Mouse (Mus musculus) spleen, adult 12 weeks (tissue): Measurements from ENCODE around the gene Gsdme.

ENCODE experiments used
- DNase-seq: peaks from one replicate; pipeline ENCODE4 v3.0.0; 2022; ENCODE audit warnings: low spot score

Gene Gsdme

GRCm38 (mm10) chr6:50244967-50245366 is 18.7 kb downstream of the Gsdme start:
- no peak for DNase-seq

- DNase-seq = no peak
Measured at GRCm38 (mm10) chr6:50244126-50244525, 19.5 kb downstream of the Gsdme start.

- no peak for DNase-seq
Measured at GRCm38 (mm10) chr6:50240437-50240836, 23.2 kb downstream of the Gsdme start.

- no peak for DNase-seq
Measured at GRCm38 (mm10) chr6:50239902-50240301, 23.8 kb downstream of the Gsdme start.

- DNase-seq = no peak
Measured at GRCm38 (mm10) chr6:50237963-50238362, 25.7 kb downstream of the Gsdme start.

- no peak for DNase-seq
Measured at GRCm38 (mm10) chr6:50232984-50233383, 30.7 kb downstream of the Gsdme start.

GRCm38 (mm10) chr6:50231288-50231687 is 32.4 kb downstream of the Gsdme start:
- DNase-seq = no peak

GRCm38 (mm10) chr6:50228180-50228579 is 35.5 kb downstream of the Gsdme start:
- no peak for DNase-seq

- no peak for DNase-seq
Measured at GRCm38 (mm10) chr6:50225232-50225631, 38.4 kb downstream of the Gsdme start.

GRCm38 (mm10) chr6:50223606-50224005 is 40.1 kb downstream of the Gsdme start:
- no peak for DNase-seq

- no peak for DNase-seq
Measured at GRCm38 (mm10) chr6:50222986-50223385, 40.7 kb downstream of the Gsdme start.

GRCm38 (mm10) chr6:50222351-50222750 is 41.3 kb downstream of the Gsdme start:
- no peak for DNase-seq

GRCm38 (mm10) chr6:50220863-50221262 is 42.8 kb downstream of the Gsdme start:
- DNase-seq = no peak

GRCm38 (mm10) chr6:50219066-50219465 is 44.6 kb downstream of the Gsdme start:
- DNase-seq = no peak

GRCm38 (mm10) chr6:50218628-50219027 is 45.0 kb downstream of the Gsdme start:
- no peak for DNase-seq

GRCm38 (mm10) chr6:50215986-50216385 is 47.7 kb downstream of the Gsdme start:
- no peak for DNase-seq

- DNase-seq = no peak
Measured at GRCm38 (mm10) chr6:50215373-50215745, 48.3 kb downstream of the Gsdme start.

GRCm38 (mm10) chr6:50214711-50215372 is 48.8 kb downstream of the Gsdme start:
- DNase-seq = no peak

- DNase-seq = no peak
Measured at GRCm38 (mm10) chr6:50205093-50205492, 58.6 kb downstream of the Gsdme start.

GRCm38 (mm10) chr6:50204356-50204755 is 59.3 kb downstream of the Gsdme start:
- no peak for DNase-seq

- DNase-seq = no peak
Measured at GRCm38 (mm10) chr6:50193851-50194250, 69.8 kb downstream of the Gsdme start.

GRCm38 (mm10) chr6:50192822-50193221 is 70.8 kb downstream of the Gsdme start:
- DNase-seq = no peak

- no peak for DNase-seq
Measured at GRCm38 (mm10) chr6:50192169-50192568, 71.5 kb downstream of the Gsdme start.

- no peak for DNase-seq
Measured at GRCm38 (mm10) chr6:50191605-50192004, 72.1 kb downstream of the Gsdme start.
